10 mouse cellular contexts compared by ENCODE assay signal in the genomic region with DNA sequence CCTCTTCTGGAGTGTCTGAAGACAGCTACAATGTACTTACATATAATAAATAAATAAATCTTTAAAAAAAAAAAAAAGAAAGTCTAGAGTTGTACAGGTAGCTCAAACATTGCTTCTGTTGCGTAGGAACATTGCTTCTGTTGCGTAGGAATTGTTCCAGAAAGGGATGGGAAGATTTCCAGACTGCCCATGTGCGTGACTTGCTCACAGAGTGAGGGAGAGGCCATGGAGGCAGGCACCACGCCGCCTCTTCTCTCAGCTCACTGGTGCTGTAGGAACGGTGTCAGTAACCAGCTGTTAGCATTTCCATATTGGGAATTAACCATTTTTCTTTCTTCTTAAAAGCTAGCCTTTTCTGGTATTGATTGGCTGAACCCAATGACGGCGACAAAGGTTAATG.
"Had no signal": no experiment of that assay in that cellular context is flagged by ENCODE, and none has a peak within 500 bp of the region (broad histone marks: within the 10 kb centered on the region; RNA-seq: fewer than 3 reads in every experiment).

No protein-coding gene starts in this region.

- DNase-seq: kidney, adult 18-20 months; kidney, adult 9 months; kidney, postnatal 14 days; kidney, postnatal 4 days; liver, embryonic 13.5 days; lung, adult 2 months; lung, postnatal 14 days; lung, postnatal 4 days; midbrain, embryonic 14.5 days; thymus, postnatal 36 days had no signal
